Mouse (Mus musculus) frontal cortex, adult 2 months (tissue): ENCODE measurements at regions not wholly inside any gene's neighbourhood (a gene's known extent, or its start where the extent isn't known, plus 50 kb on each side); places are given as distances from the start of the nearest gene placed in this dataset.

ENCODE experiments used
- DNase-seq, 2 experiments: peaks; one replicate each; pipeline ENCODE4 v3.0.0; 2022; ENCODE audit warnings: low spot score in 1 of 2; ENCODE audit errors: extremely low spot score in 1 of 2

- no peak for DNase-seq
Observed at GRCm38 (mm10) chr1:92341846-92342540, 131.7 kb downstream of the Ndufa10 start.

GRCm38 (mm10) chr1:92340644-92341043 lies 133.0 kb downstream of the Ndufa10 start:
- no peak for DNase-seq

- no peak for DNase-seq
Observed at GRCm38 (mm10) chr1:92338589-92338988, 135.1 kb downstream of the Ndufa10 start.

- DNase-seq: no peak
Observed at GRCm38 (mm10) chr1:92337450-92337849, 136.2 kb downstream of the Ndufa10 start.

GRCm38 (mm10) chr1:92332248-92332584 lies 136.7 kb upstream of the Hdac4 start:
- DNase-seq: no peak

GRCm38 (mm10) chr1:92331559-92332247 lies 136.2 kb upstream of the Hdac4 start:
- no peak for DNase-seq

GRCm38 (mm10) chr1:92330181-92330580 lies 134.7 kb upstream of the Hdac4 start:
- no peak for DNase-seq

- DNase-seq: peak in 1 of 2 experiments; percentile 45
Observed at GRCm38 (mm10) chr1:92329491-92329890, 134.0 kb upstream of the Hdac4 start.

- DNase-seq: no peak
Observed at GRCm38 (mm10) chr1:92327141-92327540, 131.6 kb upstream of the Hdac4 start.

- no peak for DNase-seq
Observed at GRCm38 (mm10) chr1:92325281-92325680, 129.8 kb upstream of the Hdac4 start.

GRCm38 (mm10) chr1:92324091-92324950 lies 128.8 kb upstream of the Hdac4 start:
- DNase-seq: peak; percentile 65 to 76

GRCm38 (mm10) chr1:92317131-92317530 lies 121.6 kb upstream of the Hdac4 start:
- no peak for DNase-seq

GRCm38 (mm10) chr1:92316191-92316723 lies 120.8 kb upstream of the Hdac4 start:
- no peak for DNase-seq

GRCm38 (mm10) chr1:92313001-92313597 lies 117.6 kb upstream of the Hdac4 start:
- no peak for DNase-seq

GRCm38 (mm10) chr1:92309883-92310282 lies 114.4 kb upstream of the Hdac4 start:
- peak; percentile 51 to 62 for DNase-seq

- no peak for DNase-seq
Observed at GRCm38 (mm10) chr1:92309381-92309780, 113.9 kb upstream of the Hdac4 start.

- DNase-seq: no peak
Observed at GRCm38 (mm10) chr1:92308537-92308936, 113.0 kb upstream of the Hdac4 start.

GRCm38 (mm10) chr1:92306042-92306441 lies 110.5 kb upstream of the Hdac4 start:
- DNase-seq: no peak

GRCm38 (mm10) chr1:92299041-92299440 lies 103.5 kb upstream of the Hdac4 start:
- peak; percentile 77 to 78 for DNase-seq

- DNase-seq: no peak
Observed at GRCm38 (mm10) chr1:92292681-92293380, 97.3 kb upstream of the Hdac4 start.
